Mouse (Mus musculus) embryo, embryonic 9.5 days (tissue): ENCODE results near the gene Chic1.

Experiments used
- DNase-seq: peaks from one replicate; pipeline ENCODE4 v3.0.0-alpha.2; 2017; ENCODE audit errors: extremely low spot score

The Chic1 gene

GRCm38 (mm10) chrX:103432293-103432692, 76.0 kb downstream of the Chic1 start:
- no peak for DNase-seq

GRCm38 (mm10) chrX:103438023-103438422, 81.7 kb downstream of the Chic1 start:
- DNase-seq = no peak

GRCm38 (mm10) chrX:103440803-103441202, 84.5 kb downstream of the Chic1 start:
- DNase-seq = peak; percentile 29

GRCm38 (mm10) chrX:103443755-103444154, 87.5 kb downstream of the Chic1 start:
- DNase-seq = peak; percentile 45
